Mouse (Mus musculus): ENCODE results near the gene Ccdc102a. TPM values are rescaled to one million over a fixed set of nuclear protein-coding genes. Genes with fewer than 3 reads are reported as not detected.
A peak's percentile ranks its signal among the peaks of the same experiment; 100 is the strongest.

Gene Ccdc102a
- not detected in 2 replicates for total RNA-seq (2015; ENCODE audit: low replicate concordance)
- 0.15 and 0.51 TPM in 2 replicates for total RNA-seq (2017; ENCODE audit: low replicate concordance)

- ATAC-seq (replicated peaks; ENCODE audit: low FRiP score, poor library complexity, severe bottlenecking) = no peak
These were observed at the start of gene Ccdc102a for GRCm38 (mm10) chr8:94917851-94918495. TSS of gene Ccdc102a (minus strand) at chr8:94918098.

GRCm38 (mm10) chr8:94967554-94967953 lies 49.7 kb upstream of the Ccdc102a start:
- ATAC-seq (replicated peaks; ENCODE audit: low FRiP score, poor library complexity, severe bottlenecking) = no peak

GRCm38 (mm10) chr8:94967071-94967470 lies 49.2 kb upstream of the Ccdc102a start:
- no peak for ATAC-seq (replicated peaks; ENCODE audit: low FRiP score, poor library complexity, severe bottlenecking)

GRCm38 (mm10) chr8:94966578-94966977 lies 48.7 kb upstream of the Ccdc102a start:
- peak; percentile 68 for ATAC-seq (replicated peaks; ENCODE audit: low FRiP score, poor library complexity, severe bottlenecking)

GRCm38 (mm10) chr8:94964828-94965227 lies 46.9 kb upstream of the Ccdc102a start:
- peak; percentile 87 for ATAC-seq (replicated peaks; ENCODE audit: low FRiP score, poor library complexity, severe bottlenecking)

- no peak for ATAC-seq (replicated peaks; ENCODE audit: low FRiP score, poor library complexity, severe bottlenecking)
These were observed 44.3 kb upstream of the Ccdc102a start for GRCm38 (mm10) chr8:94962201-94962600.

- no peak for ATAC-seq (replicated peaks; ENCODE audit: low FRiP score, poor library complexity, severe bottlenecking)
These were observed 38.2 kb upstream of the Ccdc102a start for GRCm38 (mm10) chr8:94956078-94956574.

GRCm38 (mm10) chr8:94954921-94955758 lies 37.2 kb upstream of the Ccdc102a start:
- ATAC-seq (replicated peaks; ENCODE audit: low FRiP score, poor library complexity, severe bottlenecking) = peak; percentile 92

- ATAC-seq (replicated peaks; ENCODE audit: low FRiP score, poor library complexity, severe bottlenecking) = no peak
These were observed 36.5 kb upstream of the Ccdc102a start for GRCm38 (mm10) chr8:94954368-94954737.

- no peak for ATAC-seq (replicated peaks; ENCODE audit: low FRiP score, poor library complexity, severe bottlenecking)
These were observed 35.9 kb upstream of the Ccdc102a start for GRCm38 (mm10) chr8:94953624-94954367.

GRCm38 (mm10) chr8:94952086-94952485 lies 34.2 kb upstream of the Ccdc102a start:
- no peak for ATAC-seq (replicated peaks; ENCODE audit: low FRiP score, poor library complexity, severe bottlenecking)

- no peak for ATAC-seq (replicated peaks; ENCODE audit: low FRiP score, poor library complexity, severe bottlenecking)
These were observed 32.6 kb upstream of the Ccdc102a start for GRCm38 (mm10) chr8:94950458-94950857.

- peak; percentile 75 for ATAC-seq (replicated peaks; ENCODE audit: low FRiP score, poor library complexity, severe bottlenecking)
These were observed 32.1 kb upstream of the Ccdc102a start for GRCm38 (mm10) chr8:94950046-94950445.

GRCm38 (mm10) chr8:94949010-94949409 lies 31.1 kb upstream of the Ccdc102a start:
- no peak for ATAC-seq (replicated peaks; ENCODE audit: low FRiP score, poor library complexity, severe bottlenecking)

- ATAC-seq (replicated peaks; ENCODE audit: low FRiP score, poor library complexity, severe bottlenecking) = no peak
These were observed 30.5 kb upstream of the Ccdc102a start for GRCm38 (mm10) chr8:94948421-94948820.

GRCm38 (mm10) chr8:94945185-94945584 lies 27.3 kb upstream of the Ccdc102a start:
- no peak for ATAC-seq (replicated peaks; ENCODE audit: low FRiP score, poor library complexity, severe bottlenecking)

GRCm38 (mm10) chr8:94942566-94942965 lies 24.7 kb upstream of the Ccdc102a start:
- peak; percentile 56; the same call in 1 of the 2 replicates for ATAC-seq (replicated peaks; ENCODE audit: low FRiP score, poor library complexity, severe bottlenecking)

- no peak for ATAC-seq (replicated peaks; ENCODE audit: low FRiP score, poor library complexity, severe bottlenecking)
These were observed 17.3 kb upstream of the Ccdc102a start for GRCm38 (mm10) chr8:94935172-94935571.

- ATAC-seq (replicated peaks; ENCODE audit: low FRiP score, poor library complexity, severe bottlenecking) = no peak
These were observed 16.0 kb upstream of the Ccdc102a start for GRCm38 (mm10) chr8:94933918-94934317.

GRCm38 (mm10) chr8:94928227-94928626 lies 10.3 kb upstream of the Ccdc102a start:
- no peak for ATAC-seq (replicated peaks; ENCODE audit: low FRiP score, poor library complexity, severe bottlenecking)

Data from erythroid progenitor cell, adult 5-6 weeks (primary cell).